Mouse (Mus musculus): ENCODE data around the gene Tnni3. TPM values are rescaled to one million over a fixed set of nuclear protein-coding genes. Genes with fewer than 3 reads are reported as not detected.

Tnni3 gene
- total and polyA plus RNA-seq, 2 experiments from 2014 or later = 3.9 TPM; not detected in 1

- H3K36me3 ChIP-seq (ENCODE audit: insufficient read depth, low read length) = no peaks in the 10 kb centered on the region
- H3K27me3 ChIP-seq (ENCODE audit: insufficient read depth, low read length) = peaks cover 18% of the 10 kb centered on the region
- peak overlapping the region; percentile 40 for H3K4me3 ChIP-seq (ENCODE audit: low read length)
- H3K9ac ChIP-seq (replicated peaks; ENCODE audit: low read length) = peak overlapping the region; percentile 53
- DNase-seq (ENCODE audit: low spot score) = peak; percentile 76
- peak overlapping the region; percentile 43; the same call in 1 of the 2 replicates for H3K27ac ChIP-seq
- no peak for TF ChIP-seq CTCF (IDR thresholded peaks at IDR 0.05; ENCODE audit: low read depth)
- WGBS = 1% methylated on average over 35 of the region's 35 CpGs
- no peaks in the 10 kb centered on the region for H3K9me3 ChIP-seq (ENCODE audit: low read length)
- ATAC-seq = peak; percentile 62
- peak overlapping the region; percentile 78 for H3K4me2 ChIP-seq (ENCODE audit: low read depth, low read length)
- H3K4me1 ChIP-seq (ENCODE audit: insufficient read depth, low read length) = no peaks in the 10 kb centered on the region
These were observed 53.5 kb downstream of the Tnni3 start for GRCm38 (mm10) chr7:4470275-4471178.

Other genes with a start within 250 kb of the Tnni3 start
- gene Ncr1, start 186.5 kb downstream of the Tnni3 start, total RNA-seq (2014; rRNA removed) = not detected in 2 replicates
- not detected in 2 replicates for gene Ncr1, start 186.5 kb downstream of the Tnni3 start, polyA plus RNA-seq (2015; fragmentation: Nextera tagmentation; extraction: Ambion mirVana)
- gene Gp6, start 126.5 kb downstream of the Tnni3 start, total RNA-seq (2014; rRNA removed) = not detected in 2 replicates
- not detected in 2 replicates for gene Gp6, start 126.5 kb downstream of the Tnni3 start, polyA plus RNA-seq (2015; fragmentation: Nextera tagmentation; extraction: Ambion mirVana)
- 71.9 and 103 TPM in 2 replicates for gene Rdh13, start 78.6 kb downstream of the Tnni3 start, total RNA-seq (2014; rRNA removed)
- 38.4 and 39.4 TPM in 2 replicates for gene Rdh13, start 78.6 kb downstream of the Tnni3 start, polyA plus RNA-seq (2015; fragmentation: Nextera tagmentation; extraction: Ambion mirVana)
- 5.0 and 5.8 TPM in 2 replicates for gene Eps8l1, start 63.6 kb downstream of the Tnni3 start, total RNA-seq (2014; rRNA removed)
- 5.7 and 7.7 TPM in 2 replicates for gene Eps8l1, start 63.6 kb downstream of the Tnni3 start, polyA plus RNA-seq (2015; fragmentation: Nextera tagmentation; extraction: Ambion mirVana)
- gene Ppp1r12c, start 22.5 kb downstream of the Tnni3 start, total RNA-seq (2014; rRNA removed) = 88.2 and 109 TPM in 2 replicates
- gene Ppp1r12c, start 22.5 kb downstream of the Tnni3 start, polyA plus RNA-seq (2015; fragmentation: Nextera tagmentation; extraction: Ambion mirVana) = 33.9 and 42.0 TPM in 2 replicates
- gene Tnnt1, start 7.8 kb downstream of the Tnni3 start, total RNA-seq (2014; rRNA removed) = 0.93 and 3.5 TPM in 2 replicates
- 2.9 and 3.6 TPM in 2 replicates for gene Tnnt1, start 7.8 kb downstream of the Tnni3 start, polyA plus RNA-seq (2015; fragmentation: Nextera tagmentation; extraction: Ambion mirVana)
- gene Dnaaf3, start 8.2 kb upstream of the Tnni3 start, total RNA-seq (2014; rRNA removed) = 2.1 and 3.8 TPM in 2 replicates
- gene Dnaaf3, start 8.2 kb upstream of the Tnni3 start, polyA plus RNA-seq (2015; fragmentation: Nextera tagmentation; extraction: Ambion mirVana) = 2.0 and 2.6 TPM in 2 replicates
- 81.1 and 83.7 TPM in 2 replicates for gene Syt5, start 23.3 kb upstream of the Tnni3 start, total RNA-seq (2014; rRNA removed)
- 103 and 106 TPM in 2 replicates for gene Syt5, start 23.3 kb upstream of the Tnni3 start, polyA plus RNA-seq (2015; fragmentation: Nextera tagmentation; extraction: Ambion mirVana)
- 0.54 and 0.99 TPM in 2 replicates for gene Ptprh, start 79.8 kb upstream of the Tnni3 start, total RNA-seq (2014; rRNA removed)
- 0.52 and 0.74 TPM in 2 replicates for gene Ptprh, start 79.8 kb upstream of the Tnni3 start, polyA plus RNA-seq (2015; fragmentation: Nextera tagmentation; extraction: Ambion mirVana)
- gene Tmem86b, start 107.2 kb upstream of the Tnni3 start, total RNA-seq (2014; rRNA removed) = 14.2 and 17.4 TPM in 2 replicates
- 1.1 and 1.5 TPM in 2 replicates for gene Tmem86b, start 107.2 kb upstream of the Tnni3 start, polyA plus RNA-seq (2015; fragmentation: Nextera tagmentation; extraction: Ambion mirVana)
- gene Ppp6r1, start 134.8 kb upstream of the Tnni3 start, total RNA-seq (2014; rRNA removed) = 136 and 142 TPM in 2 replicates
- 9.4 and 10.3 TPM in 2 replicates for gene Ppp6r1, start 134.8 kb upstream of the Tnni3 start, polyA plus RNA-seq (2015; fragmentation: Nextera tagmentation; extraction: Ambion mirVana)
- gene Hspbp1, start 160.8 kb upstream of the Tnni3 start, total RNA-seq (2014; rRNA removed) = 259 and 288 TPM in 2 replicates
- 172 and 174 TPM in 2 replicates for gene Hspbp1, start 160.8 kb upstream of the Tnni3 start, polyA plus RNA-seq (2015; fragmentation: Nextera tagmentation; extraction: Ambion mirVana)
- gene Brsk1, start 166.4 kb upstream of the Tnni3 start, total RNA-seq (2014; rRNA removed) = 195 and 217 TPM in 2 replicates
- 6.7 and 7.1 TPM in 2 replicates for gene Brsk1, start 166.4 kb upstream of the Tnni3 start, polyA plus RNA-seq (2015; fragmentation: Nextera tagmentation; extraction: Ambion mirVana)
- gene Tmem150b, start 201.0 kb upstream of the Tnni3 start, total RNA-seq (2014; rRNA removed) = not detected in 2 replicates
- gene Tmem150b, start 201.0 kb upstream of the Tnni3 start, polyA plus RNA-seq (2015; fragmentation: Nextera tagmentation; extraction: Ambion mirVana) = 0.13 TPM in 2 replicates
- gene Kmt5c, start 215.9 kb upstream of the Tnni3 start, total RNA-seq (2014; rRNA removed) = 29.3 and 39.5 TPM in 2 replicates
- 30.7 and 36.5 TPM in 2 replicates for gene Kmt5c, start 215.9 kb upstream of the Tnni3 start, polyA plus RNA-seq (2015; fragmentation: Nextera tagmentation; extraction: Ambion mirVana)
- gene Cox6b2, start 228.9 kb upstream of the Tnni3 start, total RNA-seq (2014; rRNA removed) = 10.6 and 37.2 TPM in 2 replicates
- 47.0 and 50.1 TPM in 2 replicates for gene Cox6b2, start 228.9 kb upstream of the Tnni3 start, polyA plus RNA-seq (2015; fragmentation: Nextera tagmentation; extraction: Ambion mirVana)
- gene Fam71e2, start 247.1 kb upstream of the Tnni3 start, total RNA-seq (2014; rRNA removed) = not detected in 2 replicates
- not detected in 2 replicates for gene Fam71e2, start 247.1 kb upstream of the Tnni3 start, polyA plus RNA-seq (2015; fragmentation: Nextera tagmentation; extraction: Ambion mirVana)